Mouse (Mus musculus): ENCODE results near the gene Hdac2. TPM values are rescaled to one million over a fixed set of nuclear protein-coding genes. Genes with fewer than 3 reads are reported as not detected.

The Hdac2 gene
- total RNA-seq, 2 experiments from 2014 or later = 92.8 to 101 TPM

Other genes starting within 250 kb of the Hdac2 start
- 100 to 1,000 TPM; 111 to 113 TPM for gene Marcks, start 164.4 kb downstream of the Hdac2 start, total RNA-seq (2021)

Measured in layer of hippocampus, postnatal 36 days (tissue).